Mouse (Mus musculus): Measurements from ENCODE around the gene Dnajc9.
A peak's percentile ranks its signal among the peaks of the same experiment; 100 is the strongest.

The Dnajc9 gene

DNA sequence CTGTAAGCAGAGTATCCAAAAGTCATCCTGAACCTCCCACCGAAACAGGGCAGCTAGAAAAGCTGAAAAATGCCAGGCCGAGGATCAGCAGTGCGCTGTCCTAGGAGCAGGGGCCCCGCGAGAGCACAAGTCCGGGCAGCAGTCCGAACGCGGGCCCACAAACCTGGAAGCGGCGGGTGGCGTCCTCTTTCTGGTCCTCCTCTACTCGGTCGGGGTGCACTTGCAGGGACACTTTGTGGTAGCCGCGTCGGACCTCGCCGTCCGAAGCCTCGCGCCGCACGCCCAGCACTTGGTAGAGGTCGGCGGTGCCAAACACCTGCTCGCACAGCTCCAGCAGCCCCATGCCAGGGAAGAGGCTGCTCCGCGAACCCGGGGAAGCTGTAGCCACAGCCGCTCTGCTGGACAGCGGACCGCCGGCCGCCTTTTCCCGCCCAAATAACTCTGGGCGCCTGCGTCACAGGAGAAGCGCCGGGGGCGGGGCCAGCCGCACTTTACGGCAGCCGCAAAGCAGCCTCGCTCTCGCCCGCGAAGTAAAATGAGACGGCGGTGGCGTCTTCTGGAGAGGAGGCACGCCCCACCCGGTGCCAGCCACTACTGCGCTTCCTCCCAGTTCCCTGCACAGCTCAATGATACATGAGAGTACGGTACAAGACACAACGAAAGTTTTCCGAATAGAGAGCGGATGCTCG lies at the start of gene Dnajc9:
Gene Dnajc9, minus strand, starts transcription at position 470 of the 689 bp plus-strand sequence.
- peak; percentile 93 for DNase-seq (ENCODE audit: low read depth, low spot score)

DNA sequence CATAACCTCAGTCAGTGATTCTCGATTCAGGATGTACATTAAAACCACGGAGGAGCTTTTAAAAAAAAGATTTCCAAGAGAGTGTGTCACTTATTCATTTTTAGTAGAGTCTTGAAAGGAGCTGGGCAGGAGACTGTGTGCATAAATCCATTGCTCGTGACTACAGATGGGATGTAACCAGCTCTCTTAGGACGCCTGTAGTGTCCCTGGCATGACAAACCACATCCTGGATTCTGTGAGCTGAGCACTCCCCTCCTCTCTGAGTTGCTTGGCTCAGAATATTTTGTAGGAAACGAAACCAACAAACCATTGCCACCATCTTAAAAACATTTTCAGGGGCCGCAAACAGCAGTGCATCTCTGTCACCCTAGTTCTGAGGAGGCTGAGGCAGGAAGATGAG lies 48.3 kb upstream of the Dnajc9 start:
- no peak for DNase-seq (ENCODE audit: low read depth, low spot score)

DNA sequence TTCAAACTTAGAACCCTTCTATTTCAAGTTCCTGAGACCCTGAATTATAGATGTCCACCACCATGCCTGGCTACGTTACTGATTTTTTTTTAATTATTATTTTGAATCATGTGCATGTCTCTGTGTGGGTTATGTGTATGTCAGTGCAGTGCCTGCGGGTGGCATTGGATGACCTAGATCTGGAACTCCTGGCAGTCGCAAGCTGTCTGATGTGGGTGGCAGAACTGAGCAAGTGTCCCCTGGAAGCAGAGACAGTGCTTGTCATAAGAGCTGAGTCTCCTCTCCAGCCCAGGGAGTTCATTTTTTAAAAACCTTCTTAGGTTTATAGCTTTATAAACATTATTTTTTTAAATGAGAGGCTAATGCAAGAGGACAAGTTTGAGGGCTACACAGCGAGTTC lies 43.7 kb upstream of the Dnajc9 start:
- DNase-seq (ENCODE audit: low read depth, low spot score), result no peak

DNA sequence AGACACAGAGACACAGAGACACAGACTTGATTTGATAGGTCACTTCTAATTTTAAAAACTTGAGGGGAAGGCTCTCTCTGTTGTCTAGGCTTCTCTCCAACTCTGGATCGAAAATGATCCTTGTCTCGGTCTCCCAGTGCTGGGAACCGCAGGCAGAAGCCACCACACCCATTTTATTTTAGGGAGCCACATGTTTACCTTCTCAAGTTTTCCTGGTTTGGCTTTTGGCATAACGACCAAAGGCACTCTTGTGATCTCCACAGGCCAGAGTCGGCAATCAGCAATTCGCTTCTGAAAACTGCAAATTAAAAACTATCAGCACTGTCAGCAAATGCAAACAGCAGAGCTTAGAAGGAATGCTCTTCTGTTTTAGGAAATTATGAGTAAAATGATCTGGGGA lies 43.0 kb upstream of the Dnajc9 start:
- DNase-seq (ENCODE audit: low read depth, low spot score), result no peak

DNA sequence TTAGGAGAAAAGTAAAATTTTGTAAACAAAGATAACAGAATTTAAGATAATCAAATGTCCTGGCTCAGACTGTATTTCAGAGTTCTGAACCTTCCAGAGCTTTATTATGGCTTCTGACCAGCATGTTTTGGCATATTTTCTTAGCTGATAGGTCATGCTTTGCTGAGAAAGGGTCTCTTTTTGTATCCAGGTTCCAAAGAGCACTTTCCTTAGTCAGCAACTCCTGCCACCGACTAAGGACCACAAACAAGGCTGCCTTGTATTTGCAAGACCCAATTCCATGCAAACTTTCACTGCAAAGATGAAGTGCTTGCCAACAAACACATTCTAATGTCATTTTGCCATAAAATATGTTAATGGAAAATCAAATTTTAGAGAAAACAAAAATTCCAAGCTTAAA lies 41.1 kb upstream of the Dnajc9 start:
- DNase-seq (ENCODE audit: low read depth, low spot score), result no peak

DNA sequence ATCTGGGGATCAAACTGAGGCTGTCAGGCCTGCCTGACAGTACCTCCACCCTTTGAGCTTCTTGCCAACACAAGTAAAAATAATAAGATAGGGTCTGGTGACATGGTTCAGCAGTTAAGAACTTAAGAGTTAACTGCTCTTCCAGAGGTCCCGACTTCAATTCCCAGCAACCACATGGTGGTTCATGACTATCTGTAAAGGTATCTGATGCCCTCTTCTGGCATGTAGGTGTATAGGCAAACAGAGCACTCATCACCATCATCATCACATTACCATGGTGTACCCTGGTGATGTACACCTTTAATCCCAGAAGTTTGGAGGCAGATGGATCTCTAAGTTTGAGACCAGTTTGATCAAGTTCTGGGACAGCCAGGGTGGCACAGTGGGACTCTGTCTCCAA lies 39.9 kb upstream of the Dnajc9 start:
- no peak for DNase-seq (ENCODE audit: low read depth, low spot score)

DNA sequence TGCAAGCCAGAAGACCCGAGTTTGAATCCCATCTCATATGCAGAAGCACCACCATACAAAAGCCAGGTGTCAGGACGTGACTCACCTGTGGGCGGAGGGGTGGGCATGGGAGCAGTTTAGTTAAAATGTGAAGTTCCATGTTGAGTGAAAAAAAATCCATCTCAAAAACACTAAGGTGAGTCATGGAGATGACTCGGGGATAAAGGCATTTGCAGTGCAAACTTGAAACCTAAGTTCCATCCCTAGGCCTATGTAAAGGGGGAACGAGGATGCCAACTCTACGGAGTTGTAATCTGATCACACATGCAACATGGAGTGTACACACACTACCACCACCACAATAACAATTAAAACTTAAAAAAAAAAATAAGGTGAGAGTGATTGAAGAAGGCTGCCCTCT lies 34.3 kb upstream of the Dnajc9 start:
- no peak for DNase-seq (ENCODE audit: low read depth, low spot score)

DNA sequence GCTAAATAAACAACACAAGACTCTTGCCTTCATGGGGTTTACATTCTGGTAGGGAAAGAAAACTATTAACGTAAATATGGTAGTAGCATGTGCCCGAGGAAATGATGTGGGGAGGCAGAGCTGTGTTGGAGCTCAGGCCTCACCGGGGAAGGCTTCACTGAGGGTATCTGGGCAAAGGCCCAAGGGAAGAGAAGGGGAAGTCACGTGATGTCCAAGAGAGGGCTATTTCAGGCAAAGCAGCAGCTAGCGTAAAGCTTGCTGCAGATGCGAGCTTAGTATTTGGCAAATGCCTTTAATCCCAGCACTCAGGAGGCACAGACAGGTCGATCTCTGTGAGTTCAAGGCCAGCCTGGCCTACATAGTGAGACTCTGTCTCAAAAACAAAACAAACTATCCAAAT lies 33.5 kb upstream of the Dnajc9 start:
- DNase-seq (ENCODE audit: low read depth, low spot score), result no peak

DNA sequence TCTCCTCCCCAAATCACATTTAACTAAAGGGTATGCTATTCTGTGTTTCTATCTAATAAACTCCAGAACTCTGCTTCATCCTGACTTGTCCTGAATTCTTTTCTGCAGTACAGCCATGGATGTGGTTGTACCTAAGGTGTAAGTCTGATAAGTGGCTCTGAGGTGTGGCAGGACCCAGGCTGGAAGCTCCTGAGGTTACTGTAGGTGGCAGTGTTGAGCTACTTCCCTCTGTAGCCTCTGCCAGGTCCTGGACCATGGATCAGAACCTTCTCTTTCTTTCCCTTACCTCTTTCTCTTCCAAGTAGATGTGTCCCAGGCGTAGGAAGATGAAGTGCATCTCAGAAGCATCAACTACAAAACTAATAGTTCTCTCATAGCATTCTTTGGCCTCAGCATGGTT lies 11.4 kb upstream of the Dnajc9 start:
- DNase-seq (ENCODE audit: low read depth, low spot score), result peak; percentile 69

DNA sequence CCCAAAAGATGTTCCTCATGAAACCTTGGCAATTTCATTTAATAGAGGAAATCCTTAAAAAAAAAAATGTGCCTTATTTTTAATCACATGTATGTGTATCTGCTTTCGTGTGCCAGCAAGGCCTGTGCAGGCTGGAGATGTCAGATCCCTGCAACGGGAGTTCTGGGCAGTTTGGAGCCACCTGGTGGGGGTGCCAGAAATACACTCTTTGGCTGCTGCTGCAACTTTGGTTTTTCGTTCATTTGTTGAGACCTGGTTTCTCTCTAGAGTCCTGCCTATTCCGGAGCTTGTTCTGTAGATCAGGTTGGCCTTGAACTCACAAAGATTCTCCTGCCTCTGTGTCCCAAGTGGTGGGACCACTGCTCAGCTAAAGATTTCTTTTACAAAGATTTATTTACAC lies 10.2 kb upstream of the Dnajc9 start:
- DNase-seq (ENCODE audit: low read depth, low spot score), result peak; percentile 42

DNA sequence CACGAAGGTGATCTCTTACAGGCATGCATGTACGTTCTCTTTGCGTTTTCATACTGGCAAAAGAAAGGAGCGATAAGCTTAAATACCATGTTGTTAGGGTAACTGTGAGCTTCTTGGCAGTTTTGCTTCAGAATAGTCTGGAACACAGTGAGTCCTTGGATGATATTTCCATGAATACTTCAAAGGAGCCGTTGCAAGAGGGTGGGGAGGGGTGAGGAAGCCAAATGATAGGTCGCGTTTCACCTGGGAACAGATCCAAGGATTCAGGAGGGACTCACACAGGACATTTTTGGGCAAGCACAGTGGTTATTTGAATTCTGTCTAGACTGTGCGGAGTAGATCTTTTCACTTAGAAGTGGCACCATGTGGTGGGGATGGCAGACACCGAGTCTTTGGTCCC lies 8.5 kb upstream of the Dnajc9 start:
- DNase-seq (ENCODE audit: low read depth, low spot score), result no peak

DNA sequence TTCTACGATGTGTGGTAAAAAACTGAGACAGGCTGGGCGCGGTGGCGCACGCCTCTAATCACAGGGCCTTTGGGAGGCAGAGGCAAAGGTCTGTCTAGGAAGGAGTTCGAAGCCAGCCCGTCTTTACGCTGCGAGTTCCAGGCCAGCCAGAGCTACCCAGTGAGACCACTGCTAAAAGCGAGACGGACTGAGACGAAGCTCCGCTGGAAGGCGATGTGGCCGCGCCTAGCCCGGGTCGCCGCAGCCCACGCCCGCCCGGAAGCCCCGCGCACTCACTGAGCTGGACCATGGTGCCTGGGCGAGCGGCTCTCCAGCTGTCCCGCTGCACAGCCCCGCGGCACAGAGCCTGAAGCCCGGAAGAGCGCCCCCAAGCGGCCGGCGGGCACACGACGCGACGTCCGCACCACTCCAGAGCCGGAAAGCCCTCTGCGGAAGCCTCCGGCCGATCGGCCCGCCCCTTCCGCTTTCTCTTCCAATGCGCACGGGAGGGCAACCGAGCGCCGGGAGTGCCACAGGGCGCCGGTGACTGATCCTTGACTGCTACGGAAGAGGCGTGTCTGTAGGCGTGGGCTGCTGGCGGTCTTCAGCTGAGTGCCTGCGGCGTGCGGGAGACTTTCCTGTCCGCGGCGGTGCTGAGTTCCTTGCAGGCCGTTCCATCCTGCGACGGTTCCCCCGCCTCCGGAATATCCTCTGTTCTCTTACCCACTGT lies 4.6 kb upstream of the Dnajc9 start, which contains the start of gene Mrps16:
Gene Mrps16, minus strand, starts transcription at position 430 of the 709 bp plus-strand sequence.
- peak; percentile 97 for DNase-seq (ENCODE audit: low read depth, low spot score)

DNA sequence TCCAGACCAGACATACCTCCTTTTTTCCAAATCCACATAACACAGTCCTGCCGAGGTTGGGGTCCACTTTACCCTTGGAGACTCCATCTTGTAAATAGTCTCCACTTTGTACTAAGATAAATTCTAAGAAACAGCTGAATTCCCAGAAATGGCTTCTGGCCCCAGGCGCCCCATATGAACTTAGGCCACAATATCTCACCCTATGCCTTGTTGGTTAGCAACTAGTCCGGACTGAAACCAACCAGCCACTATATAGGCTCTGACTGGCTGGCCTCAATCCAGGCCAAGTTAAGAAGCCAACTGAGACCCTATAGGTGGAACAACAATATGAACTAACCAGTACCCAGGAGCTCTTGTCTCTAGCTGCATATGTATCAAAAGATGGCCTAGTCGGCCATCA lies 3.6 kb upstream of the Dnajc9 start:
- DNase-seq (ENCODE audit: low read depth, low spot score), result no peak

DNA sequence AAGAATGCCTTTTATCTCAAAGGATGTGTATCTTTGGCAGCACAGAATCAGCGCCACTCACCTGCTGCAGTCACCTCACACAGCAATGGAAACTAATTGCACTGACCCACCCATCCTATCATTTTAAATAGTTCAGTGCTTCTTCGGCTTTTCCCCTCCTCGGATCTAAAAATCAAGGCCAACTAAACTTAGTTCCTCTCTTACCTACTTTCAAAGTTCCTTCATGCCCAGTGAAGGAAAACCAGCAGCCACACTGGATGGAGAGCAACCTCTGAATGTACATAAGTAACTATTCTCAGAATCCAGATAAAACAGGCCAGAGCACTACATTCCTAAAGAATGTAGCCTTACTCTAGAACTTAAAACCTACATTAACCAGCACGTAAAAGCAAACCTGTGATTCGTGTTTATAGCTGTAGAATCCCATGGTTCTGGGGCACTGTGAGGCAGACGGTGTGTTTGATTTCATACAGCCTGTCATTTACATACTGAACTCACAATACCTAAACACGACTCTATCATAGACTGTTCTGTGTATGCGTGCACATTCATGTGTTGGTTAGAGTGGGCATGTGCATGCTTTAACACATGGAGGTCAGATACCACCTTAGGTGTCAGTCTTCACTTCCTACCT lies 853 bp upstream of the Dnajc9 start:
- DNase-seq (ENCODE audit: low read depth, low spot score), result no peak

DNA sequence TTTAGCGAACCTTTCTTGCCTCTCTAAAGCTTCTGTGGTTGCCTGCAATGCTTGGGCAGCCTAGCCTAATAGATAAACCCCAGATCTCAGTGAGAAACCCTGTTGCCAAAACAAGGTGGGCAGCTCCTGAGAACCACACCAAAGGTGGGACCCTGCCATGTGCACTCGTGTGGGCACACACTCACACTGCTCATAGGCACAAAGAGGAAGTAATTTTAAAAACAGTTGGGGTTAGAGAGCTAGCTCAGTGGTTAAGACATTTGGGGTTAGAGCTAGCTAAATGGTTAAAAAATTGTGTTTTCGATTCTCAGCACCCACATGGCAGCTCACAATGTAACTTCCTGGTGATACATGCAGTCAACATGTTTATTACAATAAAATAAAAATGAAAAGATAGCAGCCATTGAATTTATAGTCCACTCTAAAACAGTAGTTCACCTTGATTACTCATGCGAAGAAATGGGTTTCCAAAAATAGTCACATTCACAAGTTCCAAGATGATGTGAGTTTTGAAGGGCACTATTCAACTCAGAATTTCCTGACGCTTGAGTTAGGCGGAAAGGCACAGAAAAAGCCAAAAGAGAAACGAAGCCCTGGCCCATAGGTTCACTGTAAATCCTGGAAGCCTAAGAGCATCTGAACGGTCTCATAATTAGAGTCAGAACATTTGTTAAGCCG lies 8.8 kb downstream of the Dnajc9 start:
- no peak for DNase-seq (ENCODE audit: low read depth, low spot score)

DNA sequence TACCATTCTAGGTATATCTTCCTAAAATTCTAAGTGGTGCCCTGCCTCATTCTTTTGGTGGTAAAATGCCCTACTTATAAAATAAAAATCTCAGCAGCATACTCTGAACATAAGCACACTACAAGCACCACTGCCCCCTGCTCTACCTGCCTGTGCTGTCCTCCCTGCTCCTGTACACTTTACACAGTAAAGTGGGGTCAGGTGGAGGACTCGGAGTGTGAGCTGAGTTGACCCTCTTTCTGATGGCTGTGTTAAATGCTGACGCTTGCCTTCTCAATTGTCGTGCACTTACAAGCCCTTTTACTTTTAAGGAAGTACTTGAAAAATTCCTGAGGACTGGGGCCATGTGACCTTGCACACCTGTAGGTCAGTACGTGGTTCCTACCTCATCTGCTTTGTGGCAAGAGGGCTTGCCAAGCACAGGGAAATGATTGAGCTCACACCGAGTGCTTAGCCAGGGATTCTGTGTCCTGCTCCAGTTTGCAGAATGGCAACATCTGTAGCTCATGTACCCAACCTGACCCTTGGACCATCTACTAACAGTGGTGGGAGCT lies 9.5 kb downstream of the Dnajc9 start:
- DNase-seq (ENCODE audit: low read depth, low spot score), result no peak

DNA sequence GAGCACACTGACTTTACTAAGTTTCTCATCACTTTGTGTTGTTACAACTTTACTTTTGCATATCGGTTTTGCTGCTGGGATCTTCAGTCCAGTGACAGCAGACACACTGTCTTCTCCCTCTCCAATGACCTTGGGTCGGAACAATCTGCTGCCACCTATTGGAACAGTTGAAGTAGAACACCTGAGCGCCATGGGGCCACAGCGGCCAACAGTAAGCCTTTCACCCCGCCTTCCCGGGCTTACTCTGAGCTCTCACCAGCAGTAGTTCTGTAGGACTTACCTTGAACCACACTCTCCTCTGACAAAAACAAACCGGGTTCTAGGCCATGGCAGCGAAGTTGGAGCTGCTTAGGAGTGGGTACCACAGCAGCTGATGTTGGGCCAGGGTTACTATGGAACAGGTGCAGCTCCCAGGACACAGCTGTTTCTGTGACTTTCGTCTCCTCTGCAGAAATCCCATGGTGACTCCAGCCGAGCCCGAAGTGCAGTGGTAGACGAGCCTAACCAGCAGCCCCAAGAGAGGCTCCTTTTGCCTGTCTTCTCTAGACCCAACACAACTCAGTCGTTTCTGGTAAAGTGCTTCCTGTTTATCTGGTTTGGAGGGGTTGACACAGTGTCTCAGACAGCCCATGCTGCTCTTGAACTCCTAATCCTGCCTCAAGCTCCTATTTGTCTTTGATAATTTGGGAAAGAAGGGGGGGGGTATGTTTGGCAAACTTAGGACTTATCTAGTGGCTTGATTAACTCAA lies 10.2 kb downstream of the Dnajc9 start:
- DNase-seq (ENCODE audit: low read depth, low spot score), result peak; percentile 89

DNA sequence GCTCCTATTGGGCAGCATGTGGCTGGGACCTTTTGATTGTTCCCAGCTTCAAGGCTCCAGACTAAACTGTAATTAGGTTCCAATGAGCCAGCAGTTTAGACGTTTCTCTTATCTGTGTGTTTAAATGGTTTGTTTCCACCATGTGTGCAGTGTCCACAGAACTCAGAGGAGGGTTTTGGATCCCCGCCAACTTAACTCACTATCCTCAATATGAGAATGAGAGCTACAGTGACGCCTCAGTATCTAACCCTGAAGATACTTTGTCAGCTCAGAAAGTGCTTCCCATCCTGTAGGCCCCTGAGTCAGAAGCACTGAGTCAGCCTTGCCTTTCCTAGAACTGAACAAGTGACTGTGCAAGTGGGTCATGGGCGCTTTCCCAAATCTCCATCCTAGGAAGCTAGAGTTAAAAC lies 11.6 kb downstream of the Dnajc9 start:
- DNase-seq (ENCODE audit: low read depth, low spot score), result no peak

DNA sequence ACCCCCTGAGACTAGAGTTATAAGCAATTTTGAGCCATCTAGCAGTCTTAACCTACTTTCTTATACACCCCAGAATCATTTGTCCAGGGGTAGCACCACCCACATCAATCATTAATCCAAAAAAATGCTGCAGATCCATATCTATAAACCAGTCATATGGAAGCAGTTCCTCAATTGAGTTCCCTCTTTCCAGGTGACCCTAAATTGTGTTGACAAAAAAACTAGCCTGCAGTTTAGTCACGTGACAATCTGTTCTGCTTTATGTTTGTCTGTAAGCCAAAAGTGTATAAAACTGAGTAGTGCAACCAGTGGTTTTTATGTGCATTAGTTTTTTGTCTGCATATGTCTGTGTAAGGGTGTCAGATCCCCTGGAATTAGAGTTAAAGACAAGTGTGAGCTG lies 16.9 kb downstream of the Dnajc9 start:
- DNase-seq (ENCODE audit: low read depth, low spot score), result no peak

DNA sequence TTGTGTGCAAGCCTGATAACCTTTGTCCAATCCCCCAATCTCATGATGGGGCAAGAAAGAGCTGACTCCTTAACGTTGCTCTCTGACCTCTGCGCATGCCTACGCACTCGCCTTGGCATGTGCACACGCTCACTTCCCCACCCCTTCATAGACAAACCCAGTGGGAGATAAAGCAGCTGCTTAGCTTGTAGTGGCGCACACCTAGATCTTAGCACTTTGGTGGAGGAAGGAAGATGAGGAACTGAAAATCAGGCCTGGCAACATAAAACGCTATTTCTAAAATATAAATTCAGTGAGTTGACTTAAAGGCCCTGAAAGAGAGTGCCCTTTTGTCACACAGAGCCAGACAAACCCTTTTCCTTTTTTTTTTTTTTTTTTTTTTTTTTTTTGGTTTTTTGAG lies 17.9 kb downstream of the Dnajc9 start:
- DNase-seq (ENCODE audit: low read depth, low spot score), result peak; percentile 21

DNA sequence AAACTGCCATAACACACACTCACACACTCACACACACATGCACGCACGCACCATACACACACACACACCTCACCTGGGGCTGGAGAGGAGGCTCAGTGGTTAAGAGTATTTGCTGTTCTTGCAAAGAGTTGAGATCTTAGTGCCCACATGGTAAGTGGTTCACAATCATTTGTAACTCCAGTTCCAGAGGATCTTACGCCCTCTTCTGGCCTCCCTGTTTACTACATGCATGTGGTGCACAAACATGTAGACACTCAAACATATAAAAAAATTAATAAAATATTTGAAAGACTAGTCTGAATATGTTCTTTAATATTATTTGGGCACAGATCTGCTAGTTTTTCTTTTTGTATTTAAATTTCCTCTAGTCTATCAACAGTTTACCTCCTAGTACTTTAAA lies 20.4 kb downstream of the Dnajc9 start:
- DNase-seq (ENCODE audit: low read depth, low spot score), result peak; percentile 46
